Mouse (Mus musculus) right cerebral cortex, postnatal 14 days (tissue): Measurements from ENCODE around the gene Meis1.

Source experiments
- DNase-seq: peaks from one replicate; pipeline ENCODE4 v3.0.0; 2022

The Meis1 gene

GRCm38 (mm10) chr11:18875001-18875902 is 143.5 kb downstream of the Meis1 start:
- DNase-seq: no peak

DNA sequence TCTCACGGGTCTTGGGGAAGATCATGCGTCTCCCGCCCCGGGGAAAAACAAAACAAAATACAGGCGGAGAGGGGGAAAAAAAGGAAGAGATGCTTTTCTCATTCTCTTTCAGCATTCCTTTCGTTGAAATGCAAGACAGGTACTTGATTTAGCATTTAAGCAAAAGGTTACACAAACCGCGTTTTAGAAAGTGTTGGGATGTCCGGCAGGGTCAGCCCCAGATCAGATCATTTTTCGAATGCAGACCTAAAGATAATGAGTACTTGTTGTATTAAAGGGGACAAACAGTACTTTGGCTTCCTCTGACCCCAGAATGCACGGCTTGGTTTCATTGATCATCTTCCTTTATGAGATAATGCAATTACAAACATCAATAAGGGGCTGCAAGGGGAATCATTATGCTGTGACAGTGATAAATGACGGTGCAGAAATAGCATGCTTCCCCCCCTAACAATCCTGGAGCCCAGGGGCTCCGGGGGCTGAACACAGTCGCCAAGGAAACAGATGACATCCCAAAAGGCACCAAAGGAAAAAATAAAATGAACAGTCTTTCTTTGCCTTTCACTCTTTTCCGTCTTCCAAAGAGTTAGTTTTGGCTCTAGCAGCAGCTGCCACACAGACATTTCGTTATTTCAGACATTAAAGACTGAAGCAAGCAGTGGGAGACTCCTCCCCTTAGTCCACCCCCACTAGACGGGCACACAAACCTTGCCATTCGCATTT is 144.3 kb downstream of the Meis1 start:
- DNase-seq: no peak

DNA sequence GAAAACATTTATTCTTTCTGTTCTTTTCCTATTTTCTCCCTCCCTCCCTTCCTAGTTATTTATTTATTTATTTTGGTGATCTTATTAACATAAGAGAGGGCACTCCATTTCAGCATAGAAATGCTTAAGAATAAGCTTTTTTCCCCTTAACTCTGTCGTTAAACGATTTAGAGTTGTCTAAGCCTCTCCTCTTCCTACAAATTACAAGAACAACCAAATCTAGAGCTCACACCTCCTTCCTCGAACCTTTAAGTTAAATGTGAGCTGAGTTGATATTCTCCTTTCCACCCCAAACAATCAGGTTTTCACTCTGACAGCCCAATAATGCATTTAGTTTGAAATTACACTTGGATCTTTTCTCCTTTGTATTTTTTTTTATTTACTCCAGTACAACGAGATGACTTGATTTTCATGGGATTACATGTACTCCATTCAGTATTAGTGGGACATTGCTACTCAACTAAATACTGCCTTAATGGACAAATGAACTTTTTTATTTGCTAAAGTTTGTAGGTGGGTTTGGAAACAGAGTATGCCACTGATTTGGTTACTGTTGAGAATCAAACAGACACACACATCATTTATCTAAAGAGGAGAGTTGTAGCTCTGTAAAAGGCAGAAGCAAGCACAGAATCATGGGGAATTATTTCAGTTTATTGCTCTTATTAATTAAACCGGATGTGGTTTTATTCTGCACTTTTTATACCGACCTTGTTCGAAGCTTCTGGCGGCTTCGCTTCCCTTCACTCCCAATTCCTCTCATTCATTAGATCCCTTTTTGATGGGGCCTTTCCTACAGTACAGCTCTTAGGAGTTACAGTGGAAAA is 145.1 kb downstream of the Meis1 start:
- no peak for DNase-seq

GRCm38 (mm10) chr11:18872793-18873192 is 146.0 kb downstream of the Meis1 start:
- no peak for DNase-seq

DNA sequence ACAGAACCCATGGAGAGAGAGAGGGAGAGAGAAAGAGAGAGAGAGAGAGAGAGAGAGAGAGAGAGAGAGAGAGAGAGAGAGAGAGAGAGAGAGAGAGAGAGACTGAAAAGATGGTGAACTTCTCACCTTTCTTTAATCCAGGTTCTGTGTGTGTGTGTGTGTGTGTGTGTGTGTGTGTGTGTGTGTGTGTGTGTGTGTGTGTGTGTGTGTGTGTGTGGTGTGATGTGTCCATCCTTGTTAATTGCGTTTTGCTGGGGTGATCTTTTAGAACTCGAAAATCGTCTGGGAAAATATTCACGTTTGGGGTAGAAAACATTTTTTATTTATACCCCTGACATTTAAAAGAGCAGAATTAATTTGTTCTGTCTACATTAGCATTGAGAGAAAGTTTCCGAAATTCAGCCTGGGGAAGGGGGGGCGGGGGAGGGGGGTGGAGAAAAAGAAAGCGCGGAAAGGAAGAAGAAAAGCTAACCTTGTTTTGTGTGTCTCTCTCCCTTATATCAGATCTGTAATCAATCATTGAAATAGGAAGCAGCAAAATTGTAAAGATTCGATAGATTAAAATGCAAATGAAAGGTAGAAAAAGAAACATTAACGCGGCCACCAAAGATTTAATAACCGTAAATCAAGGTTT is 146.6 kb downstream of the Meis1 start:
- no peak for DNase-seq

DNA sequence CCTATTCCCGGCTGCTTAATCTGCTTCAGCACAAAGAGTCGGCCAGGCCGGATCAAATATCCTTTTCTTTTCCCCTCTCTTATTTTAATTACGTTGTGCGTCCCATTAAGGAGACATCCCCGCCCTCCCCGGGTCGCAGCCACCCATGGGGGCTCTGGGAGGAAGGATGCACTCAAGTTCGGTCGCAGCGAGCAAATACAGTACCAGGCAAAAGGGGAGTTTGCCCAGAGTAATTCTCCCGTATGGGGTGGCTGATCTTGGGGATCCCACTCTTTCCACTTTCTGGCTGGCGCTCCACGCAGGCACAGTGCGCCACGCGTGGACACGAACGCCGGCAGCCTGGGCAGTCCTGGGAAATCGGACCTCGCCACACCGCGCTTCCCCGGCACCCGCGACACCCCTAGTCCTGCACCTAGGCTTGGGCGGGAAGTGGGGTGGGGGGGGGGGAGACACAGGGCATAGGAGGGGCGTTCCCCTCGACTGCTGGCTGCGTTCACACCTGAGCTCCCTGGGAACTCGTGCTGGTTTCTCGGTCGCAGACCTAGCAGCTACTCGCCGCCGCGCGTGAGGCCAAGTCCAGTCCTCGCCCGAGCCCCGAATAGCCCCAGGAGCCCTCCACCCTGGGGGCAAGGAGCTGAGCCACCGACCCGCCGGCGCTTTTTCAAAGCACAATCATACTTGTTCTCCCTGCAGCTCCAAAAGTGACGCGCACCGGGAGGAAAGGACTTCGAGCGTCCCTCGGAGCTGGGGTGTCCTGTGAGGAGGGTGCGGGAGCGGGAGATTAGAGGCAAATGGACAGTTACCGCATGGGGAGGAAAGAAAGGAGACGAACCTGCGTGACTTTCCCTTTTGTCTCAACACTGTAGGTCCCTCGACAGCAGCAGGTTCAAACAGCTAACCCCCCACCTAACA is 147.4 kb downstream of the Meis1 start:
- peak; percentile 8 for DNase-seq

GRCm38 (mm10) chr11:18870121-18870931 is 148.5 kb downstream of the Meis1 start:
- no peak for DNase-seq

- no peak for DNase-seq
These were observed 149.3 kb downstream of the Meis1 start for GRCm38 (mm10) chr11:18869429-18869969.

GRCm38 (mm10) chr11:18867665-18868064 is 151.1 kb downstream of the Meis1 start:
- DNase-seq: no peak

- no peak for DNase-seq
These were observed 152.5 kb downstream of the Meis1 start for GRCm38 (mm10) chr11:18866198-18866836.

- DNase-seq: no peak
These were observed 168.0 kb downstream of the Meis1 start for GRCm38 (mm10) chr11:18850772-18851171.

GRCm38 (mm10) chr11:18847650-18848049 is 171.1 kb downstream of the Meis1 start:
- no peak for DNase-seq

GRCm38 (mm10) chr11:18846472-18846871 is 172.3 kb downstream of the Meis1 start:
- DNase-seq: no peak

GRCm38 (mm10) chr11:18845900-18846299 is 172.9 kb downstream of the Meis1 start:
- no peak for DNase-seq

DNA sequence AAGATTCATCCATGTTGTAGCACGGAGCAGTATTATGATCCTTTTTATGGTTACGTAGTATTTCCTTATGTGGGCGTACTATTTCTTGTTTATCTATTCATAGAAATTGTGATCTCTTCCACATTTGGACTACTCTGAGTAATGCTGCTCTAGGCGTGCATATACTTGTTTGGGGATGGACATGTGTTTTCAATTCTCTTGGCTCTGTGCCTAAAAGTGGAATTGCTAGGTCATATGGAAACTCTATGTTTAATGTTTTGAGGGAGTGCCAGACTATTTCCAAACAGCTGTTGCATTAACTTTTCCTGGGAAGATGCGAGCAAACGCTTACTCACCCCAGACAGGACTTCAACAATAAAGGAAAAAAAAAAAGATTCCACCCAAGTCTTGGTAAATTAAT is 173.3 kb downstream of the Meis1 start:
- no peak for DNase-seq

GRCm38 (mm10) chr11:18830087-18830486 is 188.7 kb downstream of the Meis1 start:
- DNase-seq: no peak
